Mouse (Mus musculus) CH12.LX (cell line): ENCODE measurements around the gene Aldh4a1. TPM values are rescaled to one million over a fixed set of nuclear protein-coding genes. Genes with fewer than 3 reads are reported as not detected.
A peak's percentile ranks its signal among the peaks of the same experiment; 100 is the strongest.

Experiments
- DNase-seq: peaks from one replicate; pipeline ENCODE4 v3.0.0-alpha.2; 2013; ENCODE audit errors: extremely low read depth
- H3K27ac ChIP-seq: 2 replicates; pipeline ENCODE4 v1.5.1; 2012; ENCODE audit warnings: low read depth, mild to moderate bottlenecking, control low read depth, moderate library complexity; ENCODE audit not compliant: insufficient read depth
- H3K27me3 ChIP-seq: replicated peaks from 2 replicates; pipeline ENCODE3; 2012; ENCODE audit warnings: inconsistent platforms
- H3K36me3 ChIP-seq, 2 experiments: replicated peaks in 1 of 2; 2 replicates each; pipeline versions ENCODE3 to v1.6.1; 2012; ENCODE audit warnings: inconsistent platforms in 1 of 2, low read length in 1 of 2, mild to moderate bottlenecking in 1 of 2, mixed read lengths in 1 of 2, moderate library complexity in 1 of 2; ENCODE audit not compliant: control insufficient read depth in 1 of 2, insufficient read depth in 1 of 2
- H3K4me1 ChIP-seq, 2 experiments: 2 replicates each; pipeline ENCODE4 v1.6.1; 2012; ENCODE audit warnings: inconsistent platforms in 1 of 2, moderate library complexity in 1 of 2; ENCODE audit not compliant: insufficient read depth in 2 of 2, control insufficient read depth in 1 of 2
- H3K4me2 ChIP-seq: 2 replicates; pipeline ENCODE4 v1.6.1; 2012; ENCODE audit warnings: low read depth, mild to moderate bottlenecking, control low read depth; ENCODE audit not compliant: poor library complexity, insufficient read depth, severe bottlenecking
- H3K4me3 ChIP-seq, 3 experiments: fragments of 150-350 bp in 1 of 3; sonication (generic) in 1 of 3; replicated peaks in 1 of 3; 2 replicates each; pipeline versions ENCODE3 to v1.5.1; 2011 to 2012; ENCODE audit warnings: low read depth in 2 of 3, low read length in 2 of 3, mild to moderate bottlenecking in 2 of 3, moderate library complexity in 2 of 3, control low read depth in 1 of 3, improper control_type of control experiment in 1 of 3, inconsistent platforms in 1 of 3, mixed read lengths in 1 of 3; ENCODE audit not compliant: poor library complexity in 1 of 3
- H3K79me2 ChIP-seq: replicated peaks from 2 replicates; pipeline ENCODE4 v1.6.1; 2012; ENCODE audit warnings: mild to moderate bottlenecking, moderate library complexity; ENCODE audit not compliant: control insufficient read depth, poor library complexity, insufficient read depth, severe bottlenecking; ENCODE audit errors: extremely low read depth
- H3K9ac ChIP-seq: 2 replicates; pipeline ENCODE4 v1.6.1; 2012; ENCODE audit warnings: low read depth, mild to moderate bottlenecking, control low read depth, moderate library complexity; ENCODE audit not compliant: insufficient read depth
- H3K9me3 ChIP-seq: replicated peaks from 2 replicates; pipeline ENCODE3; 2012; ENCODE audit warnings: low read length, inconsistent platforms, mixed read lengths
- BHLHE40 ChIP-seq: IDR thresholded peaks from 2 replicates; pipeline ENCODE4 v1.6.1; 2011; ENCODE audit warnings: mild to moderate bottlenecking, low read depth, low read length, improper control_type of control experiment
- CHD1 ChIP-seq: IDR thresholded peaks from 2 replicates; pipeline ENCODE4 v1.6.1; 2012; ENCODE audit warnings: low read depth, low read length, improper control_type of control experiment, inconsistent platforms
- CHD2 ChIP-seq: IDR thresholded peaks from 2 replicates; pipeline ENCODE4 v1.6.1; 2011; ENCODE audit warnings: low read length, improper control_type of control experiment
- CTCF ChIP-seq, 2 experiments: IDR thresholded peaks in 1 of 2; conservative IDR thresholded peaks in 1 of 2; 2 replicates each; pipeline ENCODE4 v1.5.1; 2011 to 2012; ENCODE audit warnings: low read depth in 2 of 2, low read length in 2 of 2, improper control_type of control experiment in 1 of 2, inconsistent platforms in 1 of 2, mild to moderate bottlenecking in 1 of 2, moderate library complexity in 1 of 2
- EP300 ChIP-seq: IDR thresholded peaks from 2 replicates; pipeline ENCODE4 v1.6.1; 2011; ENCODE audit warnings: low read length, improper control_type of control experiment
- ETS1 ChIP-seq: conservative IDR thresholded peaks from 2 replicates; pipeline ENCODE4 v1.6.1; 2012; ENCODE audit warnings: low read depth, mild to moderate bottlenecking, inconsistent platforms, low read length, improper control_type of control experiment, moderate library complexity
- HCFC1 ChIP-seq: IDR thresholded peaks from 2 replicates; pipeline ENCODE4 v1.6.1; 2012; ENCODE audit warnings: low read depth, mild to moderate bottlenecking, inconsistent platforms, low read length, improper control_type of control experiment
- IRF4 ChIP-seq: IDR thresholded peaks from 2 replicates; pipeline ENCODE4 v1.6.1; 2014; ENCODE audit warnings: low read depth, mild to moderate bottlenecking, inconsistent platforms, low read length, improper control_type of control experiment
- JUND ChIP-seq: conservative IDR thresholded peaks from 2 replicates; pipeline ENCODE4 v1.6.1; 2011; ENCODE audit warnings: low read depth, low read length, improper control_type of control experiment
- MAFK ChIP-seq: IDR thresholded peaks from 2 replicates; pipeline ENCODE4 v1.6.1; 2011; ENCODE audit warnings: low read length, improper control_type of control experiment; ENCODE audit not compliant: insufficient replicate concordance
- MAX ChIP-seq: IDR thresholded peaks from 2 replicates; pipeline ENCODE4 v1.6.1; 2011; ENCODE audit warnings: low read length, improper control_type of control experiment
- MAZ ChIP-seq: IDR thresholded peaks from 2 replicates; pipeline ENCODE4 v1.6.1; 2012; ENCODE audit warnings: low read depth, mild to moderate bottlenecking, inconsistent platforms, low read length, improper control_type of control experiment, moderate library complexity
- MEF2A ChIP-seq: IDR thresholded peaks from 2 replicates; pipeline ENCODE4 v1.6.1; 2014; ENCODE audit warnings: low read depth, mild to moderate bottlenecking, inconsistent platforms, low read length, improper control_type of control experiment, borderline replicate concordance
- MXI1 ChIP-seq: IDR thresholded peaks from 2 replicates; pipeline ENCODE4 v1.6.1; 2011; ENCODE audit warnings: mild to moderate bottlenecking, low read depth, low read length, improper control_type of control experiment
- MYC ChIP-seq: IDR thresholded peaks from 2 replicates; pipeline ENCODE4 v1.6.1; 2011; ENCODE audit warnings: low read depth, mild to moderate bottlenecking, improper control_type of control experiment, low read length
- NRF1 ChIP-seq: IDR thresholded peaks from 2 replicates; pipeline ENCODE4 v1.6.1; 2014; ENCODE audit warnings: low read depth, mild to moderate bottlenecking, inconsistent platforms, low read length, improper control_type of control experiment, moderate library complexity
- RAD21 ChIP-seq: IDR thresholded peaks from 2 replicates; pipeline ENCODE4 v1.6.1; 2011; ENCODE audit warnings: low read depth, mild to moderate bottlenecking, low read length, improper control_type of control experiment, moderate library complexity
- RCOR1 ChIP-seq: conservative IDR thresholded peaks from 2 replicates; pipeline ENCODE4 v1.6.1; 2012; ENCODE audit warnings: low read depth, mild to moderate bottlenecking, inconsistent platforms, low read length, improper control_type of control experiment
- SIN3A ChIP-seq: IDR thresholded peaks from 2 replicates; pipeline ENCODE4 v1.6.1; 2012; ENCODE audit warnings: low read length, improper control_type of control experiment, inconsistent platforms
- TCF12 ChIP-seq: IDR thresholded peaks from 2 replicates; pipeline ENCODE4 v1.6.1; 2014; ENCODE audit warnings: low read depth, mild to moderate bottlenecking, inconsistent platforms, low read length, improper control_type of control experiment
- ZKSCAN1 ChIP-seq: IDR thresholded peaks from 2 replicates; pipeline ENCODE4 v1.6.1; 2012; ENCODE audit warnings: low read depth, inconsistent platforms, low read length, improper control_type of control experiment, borderline replicate concordance
- ZMIZ1 ChIP-seq: IDR thresholded peaks from 2 replicates; pipeline ENCODE4 v1.6.1; 2012; ENCODE audit warnings: low read depth, mild to moderate bottlenecking, inconsistent platforms, low read length, improper control_type of control experiment
- dilution Hi-C: fragments of 300-500 bp; cut with MboI; formaldehyde crosslinking; loops from 2 replicates; pipeline ENCODE4 v1.14.3; 2020; ENCODE audit warnings: low sequenced_read_pairs; ENCODE audit not compliant: extremely low pct_unique_long_range_greater_than_20kb, extremely low pct_ligation_motif_present
- in situ Hi-C: fragments of 300-500 bp; cut with MboI; formaldehyde crosslinking; loops from 3 replicates; pipeline ENCODE4 v1.14.3; 2019; ENCODE audit warnings: low sequenced_read_pairs, low pct_ligation_motif_present, low pct_unique_long_range_greater_than_20kb, mixed read lengths
- polyA plus RNA-seq: library from polyadenylated mRNA; unstranded; fragments of >175 nt; gene quantifications from 2 replicates; pipeline ENCODE4 v1.2.1, GENCODE M21; 2012; ENCODE audit warnings: low read depth; ENCODE audit not compliant: insufficient read length
- total RNA-seq, 2 experiments: library from RNA; depleted of rRNA; stranded (reverse); fragments of 300-350 nt in 1 of 2; fragments of >200 nt in 1 of 2; gene quantifications; 2 replicates each; pipeline ENCODE4 v1.2.3; 2012 to 2014

Aldh4a1 gene
- total and polyA plus RNA-seq, 3 experiments: 6.5 to 18.0 (median 6.5) TPM

DNA sequence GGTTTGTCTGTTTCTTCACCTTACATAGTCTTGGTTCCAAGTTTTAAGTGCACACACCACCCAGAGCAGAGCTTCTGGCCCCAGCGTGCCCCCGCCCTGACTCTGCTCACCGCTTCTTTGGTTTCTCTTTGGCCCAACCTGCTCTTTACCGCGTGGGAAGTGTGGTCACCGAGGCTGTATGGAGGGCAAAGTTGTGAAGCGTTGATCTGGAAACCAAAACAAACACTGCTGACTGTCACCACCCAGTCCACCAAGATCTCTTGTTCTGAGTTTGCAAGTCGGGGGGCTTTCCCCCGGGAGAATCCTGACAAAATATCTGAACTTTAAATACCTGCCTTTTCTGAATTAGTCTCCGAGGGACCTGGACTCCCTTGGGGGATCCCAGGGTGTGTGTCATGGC, 43.7 kb upstream of the Aldh4a1 start:
- Histone ChIP-seq H3K4me1 (peaks cover 6 to 35% of the 10 kb centered on the region in 2 experiments; a peak in 3 of 4 replicates), H3K36me3 (no peaks in the 10 kb centered on the region), H3K27me3 (peaks cover 96% of the 10 kb centered on the region), H3K9ac (peak overlapping the region; percentile 49), H3K79me2 (no peaks in the 10 kb centered on the region), H3K4me3 (peak overlapping the region in 2 of 3 experiments; percentile 10 to 18), H3K9me3 (peaks cover 4% of the 10 kb centered on the region), H3K4me2 (peak overlapping the region; percentile 97), H3K27ac (peak overlapping the region; percentile 32; the same call in 1 of the 2 replicates)
- peak; percentile 79 for DNase-seq
- TF ChIP-seq NRF1: no peak
- TF ChIP-seq CHD1: no peak
- TF ChIP-seq ZKSCAN1: no peak
- no peak for TF ChIP-seq ZMIZ1
- TF ChIP-seq RCOR1: no peak
- TF ChIP-seq JUND: 0 out of 2 replicates have a peak, but pooled peaks have one; percentile 29
- TF ChIP-seq MAZ: peak; percentile 42; the same call in 1 of the 2 replicates
- TF ChIP-seq MEF2A: peak; percentile 80
- no peak for TF ChIP-seq HCFC1
- TF ChIP-seq CHD2: no peak
- TF ChIP-seq MXI1: 0 out of 2 replicates have a peak, but pooled peaks have one; percentile 3
- peak; percentile 58; the same call in 1 of the 2 replicates for TF ChIP-seq EP300
- TF ChIP-seq MAX: peak; percentile 30; the same call in 1 of the 2 replicates
- TF ChIP-seq TCF12: peak; percentile 72
- TF ChIP-seq MYC: 0 out of 2 replicates have a peak, but pooled peaks have one; percentile 31
- TF ChIP-seq ETS1: peak; percentile 86
- peak; percentile 91 for TF ChIP-seq IRF4
- 0 out of 2 replicates have a peak, but pooled peaks have one; percentile 35 for TF ChIP-seq SIN3A
- TF ChIP-seq BHLHE40: peak; percentile 78
- no peak for TF ChIP-seq CTCF (conservative IDR thresholded peaks at IDR 0.05 in 1 of 2, IDR thresholded peaks at IDR 0.05 in 1 of 2; ENCODE audit: low read depth in 2 of 2, low read length in 2 of 2)
- no peak for TF ChIP-seq RAD21
- peak; percentile 45; the same call in 1 of the 2 replicates for TF ChIP-seq MAFK
- dilution Hi-C loops (no loop called here), in situ Hi-C loops (loop anchor here (5.0 kb wide), 2 partner anchors 33 to 67 kb away; no protein-coding TSS in a partner anchor)
